Comparison of ENCODE assay signal across 8 mouse cellular contexts in the genomic region with DNA sequence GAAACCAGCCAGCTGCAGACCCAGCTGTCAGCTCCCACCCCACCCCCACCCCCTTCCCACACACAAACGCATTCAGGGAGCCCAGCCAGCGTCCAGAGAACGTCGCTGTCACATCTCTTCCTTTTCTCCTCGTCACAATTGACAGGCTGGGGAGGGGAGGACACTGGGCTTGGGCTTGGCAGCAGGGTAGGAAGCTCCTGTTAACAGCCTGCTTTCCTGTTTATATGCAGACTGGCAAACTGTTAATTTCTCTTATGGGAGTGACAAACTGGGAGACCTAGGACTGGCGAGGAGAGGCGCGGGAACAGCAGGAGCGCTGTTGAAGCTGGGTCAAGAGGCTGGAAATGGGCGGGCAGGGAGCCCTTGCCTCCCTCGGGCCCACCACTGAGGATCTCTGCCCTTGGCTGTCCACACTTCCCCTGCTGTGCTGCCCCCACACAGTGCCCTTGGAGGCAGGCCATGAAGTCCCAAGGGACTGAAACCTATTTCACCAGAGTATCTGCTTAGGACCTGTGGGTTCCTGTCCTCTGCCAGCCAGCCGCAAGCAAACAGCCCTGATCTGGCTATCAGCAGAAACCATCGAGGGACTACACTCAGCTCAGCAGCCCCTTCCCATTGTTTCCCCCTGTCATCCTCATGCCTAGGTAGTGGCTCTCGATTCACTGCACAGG.
DNase-seq lines count a peak whose midpoint lies in the region; ATAC-seq and TF ChIP-seq lines count a peak whose summit lies in the region.

No protein-coding gene starts in this region.

- peak overlapping the region; percentile 17; the same call in 1 of the 2 replicates for H3K9ac ChIP-seq in intestine, embryonic 15.5 days
- 0 out of 2 replicates have a peak overlapping the region, but pooled peaks have one; percentile 44 for H3K9ac ChIP-seq in limb, embryonic 11.5 days (ENCODE audit: low read length)
- H3K9ac ChIP-seq in midbrain, embryonic 11.5 days (ENCODE audit: low read length), result peak overlapping the region; percentile 45
- no peak overlapping the region for H3K9ac ChIP-seq in stomach, postnatal 0 days (ENCODE audit: low read length)

- H3K9me3 ChIP-seq in intestine, embryonic 15.5 days, result no peaks in the 10 kb centered on the region
- H3K9me3 ChIP-seq in limb, embryonic 11.5 days (ENCODE audit: control insufficient read depth, low read length), result peaks cover 3% of the 10 kb centered on the region; the same call in 1 of the 2 replicates
- no peaks in the 10 kb centered on the region for H3K9me3 ChIP-seq in midbrain, embryonic 11.5 days (ENCODE audit: control insufficient read depth, low read length)
- H3K9me3 ChIP-seq in stomach, postnatal 0 days (ENCODE audit: control insufficient read depth, low read length), result no peaks in the 10 kb centered on the region

- peaks cover 21% of the 10 kb centered on the region for H3K4me1 ChIP-seq in intestine, embryonic 15.5 days (replicated peaks)
- peaks cover 7% of the 10 kb centered on the region; the same call in 1 of the 2 replicates for H3K4me1 ChIP-seq in limb, embryonic 11.5 days (ENCODE audit: control insufficient read depth, insufficient read depth, low read length)
- H3K4me1 ChIP-seq in midbrain, embryonic 11.5 days (ENCODE audit: control insufficient read depth, insufficient read depth, low read length), result peaks cover 28% of the 10 kb centered on the region
- H3K4me1 ChIP-seq in stomach, postnatal 0 days (replicated peaks; ENCODE audit: control insufficient read depth, insufficient read depth), result 0 out of 2 replicates have a peak, but pooled peaks cover 2% of the 10 kb centered on the region

- TF ChIP-seq CTCF in stomach, postnatal 0 days (IDR thresholded peaks at IDR 0.05; ENCODE audit: low read depth), result no peak

- no peaks in the 10 kb centered on the region for H3K36me3 ChIP-seq in intestine, embryonic 15.5 days
- H3K36me3 ChIP-seq in limb, embryonic 11.5 days (ENCODE audit: control insufficient read depth, insufficient read depth, low read length), result no peaks in the 10 kb centered on the region
- no peaks in the 10 kb centered on the region for H3K36me3 ChIP-seq in midbrain, embryonic 11.5 days (ENCODE audit: control insufficient read depth, insufficient read depth, low read length)
- H3K36me3 ChIP-seq in stomach, postnatal 0 days (ENCODE audit: control insufficient read depth, insufficient read depth, low read length), result no peaks in the 10 kb centered on the region

- H3K4me3 ChIP-seq in intestine, embryonic 15.5 days (replicated peaks), result no peak overlapping the region
- H3K4me3 ChIP-seq in limb, embryonic 11.5 days (ENCODE audit: low read depth, low read length), result no peak overlapping the region
- peak overlapping the region; percentile 5; the same call in 1 of the 2 replicates for H3K4me3 ChIP-seq in midbrain, embryonic 11.5 days (ENCODE audit: low read depth, low read length)
- H3K4me3 ChIP-seq in stomach, postnatal 0 days (ENCODE audit: low read depth, low read length), result no peak overlapping the region

- peak overlapping the region; percentile 44 for H3K4me2 ChIP-seq in intestine, embryonic 15.5 days (replicated peaks)
- peak overlapping the region; percentile 42 for H3K4me2 ChIP-seq in limb, embryonic 11.5 days (ENCODE audit: low read depth, severe bottlenecking)
- peak overlapping the region; percentile 43 for H3K4me2 ChIP-seq in midbrain, embryonic 11.5 days
- peak overlapping the region; percentile 27 for H3K4me2 ChIP-seq in stomach, postnatal 0 days (replicated peaks; ENCODE audit: low read depth)

- H3K27ac ChIP-seq in intestine, embryonic 15.5 days, result peak overlapping the region; percentile 71
- no peak overlapping the region for H3K27ac ChIP-seq in limb, embryonic 11.5 days (replicated peaks; ENCODE audit: low read depth, low read length)
- peak overlapping the region; percentile 51; the same call in 1 of the 2 replicates for H3K27ac ChIP-seq in midbrain, embryonic 11.5 days (ENCODE audit: low read depth, low read length)
- peak overlapping the region; percentile 49; the same call in 1 of the 2 replicates for H3K27ac ChIP-seq in stomach, postnatal 0 days (replicated peaks)

- DNase-seq in adrenal gland, adult 2 months, result peak; percentile 66
- peak; percentile 61 to 75 for DNase-seq in cerebellum, postnatal 10 days
- DNase-seq in heart, adult 11 months, result peak; percentile 96
- DNase-seq in limb, embryonic 11.5 days (ENCODE audit: low spot score), result peak; percentile 43
- peak; percentile 93 for DNase-seq in midbrain, embryonic 11.5 days (ENCODE audit: low spot score, missing footprints)
- no peak for DNase-seq in stomach, postnatal 0 days (ENCODE audit: low spot score)
- DNase-seq in thymus, postnatal 4 days, result no peak

- no peak for TF ChIP-seq EP300 in stomach, postnatal 0 days (optimal IDR thresholded peaks at IDR 0.05)

- 17% methylated on average over 14 of the region's 14 CpGs for WGBS in intestine, embryonic 15.5 days
- 15% methylated on average over 14 of the region's 14 CpGs for WGBS in limb, embryonic 11.5 days
- 9% methylated on average over 14 of the region's 14 CpGs for WGBS in midbrain, embryonic 11.5 days
- 21% methylated on average over 13 of the region's 14 CpGs for WGBS in stomach, postnatal 0 days

- peak; percentile 76 for ATAC-seq in intestine, embryonic 15.5 days
- ATAC-seq in limb, embryonic 11.5 days (ENCODE audit: insufficient number of reproducible peaks, low FRiP score, low TSS enrichment, low read depth), result peak; percentile 54; the same call in 1 of the 2 replicates
- peak; percentile 86 for ATAC-seq in midbrain, embryonic 11.5 days (ENCODE audit: low FRiP score)
- peak; percentile 60; the same call in 1 of the 2 replicates for ATAC-seq in stomach, postnatal 0 days (ENCODE audit: low FRiP score, low TSS enrichment)

- no peaks in the 10 kb centered on the region for H3K27me3 ChIP-seq in intestine, embryonic 15.5 days (replicated peaks)
- no peaks in the 10 kb centered on the region for H3K27me3 ChIP-seq in limb, embryonic 11.5 days (ENCODE audit: control insufficient read depth, insufficient read depth, low read length)
- H3K27me3 ChIP-seq in midbrain, embryonic 11.5 days (ENCODE audit: control insufficient read depth, insufficient read depth, low read length), result no peaks in the 10 kb centered on the region
- H3K27me3 ChIP-seq in stomach, postnatal 0 days (ENCODE audit: control insufficient read depth, insufficient read depth, low read length), result no peaks in the 10 kb centered on the region

Comparison
In these comparisons a context has a peak if more than half of its experiments do, and no peak if none do; other contexts are left out.
1. DNase-seq: peak in adrenal gland, adult 2 months (single experiment), cerebellum, postnatal 10 days (2 of 2), heart, adult 11 months (single experiment), limb, embryonic 11.5 days (single experiment) and midbrain, embryonic 11.5 days (single experiment); none in stomach, postnatal 0 days (single experiment) and thymus, postnatal 4 days (single experiment).
2. Peak in every context shown above with its lines, with median percentiles within 50 percentile points of each other: ATAC-seq and H3K4me2 ChIP-seq.